Mouse (Mus musculus): Measurements from ENCODE around the gene Asphd2. TPM values are rescaled to one million over a fixed set of nuclear protein-coding genes. Genes with fewer than 3 reads are reported as not detected.

Gene Asphd2
- polyA plus RNA-seq, 1 experiment from 2014 or later, result 3.0 TPM

DNA sequence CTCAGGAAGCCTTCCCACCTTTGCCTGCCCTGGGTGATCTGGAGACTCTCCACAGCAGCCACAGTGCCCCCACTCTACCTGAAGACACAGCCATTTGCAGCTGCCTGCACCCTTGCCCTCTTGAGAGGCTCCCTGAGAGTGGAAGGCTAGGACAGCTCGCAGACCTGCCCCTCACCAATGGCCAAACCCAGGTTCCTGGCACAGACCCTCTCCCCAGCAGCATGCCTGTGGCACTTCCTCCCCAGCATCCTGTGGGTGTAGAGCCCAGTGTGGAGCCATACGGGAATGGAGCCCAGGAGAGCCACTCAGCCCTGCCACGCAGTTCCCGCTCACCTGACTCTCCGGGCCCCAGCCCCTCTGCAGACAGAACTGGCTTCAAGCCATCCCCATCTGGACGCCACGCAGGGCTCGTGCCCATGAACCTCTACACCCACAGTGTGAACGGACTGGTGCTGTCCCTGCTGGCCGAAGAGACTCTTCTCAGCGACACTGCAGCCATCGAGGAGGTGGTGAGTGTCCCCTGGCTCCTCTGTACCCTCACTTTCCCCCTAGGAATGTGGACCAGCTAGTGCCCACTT lies 24.3 kb downstream of the Asphd2 start:
- Histone ChIP-seq H3K4me3 (no peak overlapping the region), H3K27ac (ENCODE audit: poor library complexity, severe bottlenecking) (no peak overlapping the region), H3K4me2 (no peak overlapping the region), H3K27me3 (replicated peaks) (peaks cover 6% of the 10 kb centered on the region; the same call in 1 of the 2 replicates), H3K9me3 (replicated peaks) (no peaks in the 10 kb centered on the region), H3K36me3 (peaks cover 85% of the 10 kb centered on the region), H3K9ac (no peak overlapping the region), H3K4me1 (replicated peaks) (no peaks in the 10 kb centered on the region)
- WGBS, result 90% methylated on average over 12 of the region's 12 CpGs
- ATAC-seq (ENCODE audit: insufficient number of reproducible peaks, low FRiP score), result no peak

DNA sequence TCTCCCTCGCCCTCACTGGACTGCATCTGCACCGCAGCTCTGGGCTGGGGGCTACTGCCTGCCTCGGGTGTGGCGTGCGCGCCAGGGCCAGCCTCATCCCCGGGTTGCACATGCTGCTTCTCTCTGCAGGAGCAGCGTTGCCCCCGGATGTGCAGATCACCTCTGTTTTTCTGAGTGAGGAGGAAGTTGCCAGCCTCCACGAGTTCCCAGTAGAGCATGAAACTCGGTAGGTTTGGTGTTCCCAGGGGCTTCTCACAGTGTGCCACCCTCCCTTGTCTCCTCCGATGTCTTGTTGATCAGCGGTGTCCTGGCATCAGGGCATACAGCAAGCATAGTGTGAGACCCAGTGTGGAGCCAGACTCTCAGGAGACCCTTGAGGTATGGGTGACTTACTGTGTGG lies 25.3 kb downstream of the Asphd2 start:
- H3K9me3 ChIP-seq (replicated peaks), result no peaks in the 10 kb centered on the region
- H3K4me2 ChIP-seq, result no peak overlapping the region
- no peaks in the 10 kb centered on the region for H3K4me1 ChIP-seq (replicated peaks)
- 91% methylated on average over 13 of the region's 13 CpGs for WGBS
- ATAC-seq (ENCODE audit: insufficient number of reproducible peaks, low FRiP score), result no peak
- peaks cover 6% of the 10 kb centered on the region for H3K27me3 ChIP-seq (replicated peaks)
- no peak overlapping the region for H3K4me3 ChIP-seq
- peaks cover 85% of the 10 kb centered on the region for H3K36me3 ChIP-seq
- no peak overlapping the region for H3K9ac ChIP-seq
- no peak overlapping the region for H3K27ac ChIP-seq (ENCODE audit: poor library complexity, severe bottlenecking)

DNA sequence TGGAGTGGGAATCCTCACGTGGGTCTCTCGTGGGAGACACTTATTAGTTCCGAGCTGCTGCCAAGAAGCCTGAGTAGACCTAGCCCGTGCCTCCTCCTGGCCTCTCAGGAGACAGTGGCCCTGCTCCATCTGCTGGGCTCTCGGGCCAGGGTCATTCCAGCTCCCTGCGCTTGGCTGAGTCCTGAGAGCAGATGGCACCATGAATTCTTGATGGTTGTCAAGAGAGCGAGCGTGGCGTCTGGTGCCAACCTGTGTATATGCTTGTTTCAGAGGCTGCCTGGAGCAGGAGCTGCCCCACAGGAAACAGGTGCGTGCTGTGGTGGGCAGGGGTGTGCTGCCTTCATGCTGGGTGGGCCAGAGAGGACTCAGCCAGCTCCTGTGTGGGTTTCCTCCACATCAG lies 26.0 kb downstream of the Asphd2 start:
- 86% methylated on average over 10 of the region's 10 CpGs for WGBS
- Histone ChIP-seq H3K4me1 (replicated peaks) (no peaks in the 10 kb centered on the region), H3K9ac (no peak overlapping the region), H3K4me3 (no peak overlapping the region), H3K27me3 (replicated peaks) (peaks cover 6% of the 10 kb centered on the region), H3K9me3 (replicated peaks) (no peaks in the 10 kb centered on the region), H3K27ac (ENCODE audit: poor library complexity, severe bottlenecking) (no peak overlapping the region), H3K4me2 (no peak overlapping the region), H3K36me3 (peaks cover 85% of the 10 kb centered on the region)
- ATAC-seq (ENCODE audit: insufficient number of reproducible peaks, low FRiP score), result no peak

DNA sequence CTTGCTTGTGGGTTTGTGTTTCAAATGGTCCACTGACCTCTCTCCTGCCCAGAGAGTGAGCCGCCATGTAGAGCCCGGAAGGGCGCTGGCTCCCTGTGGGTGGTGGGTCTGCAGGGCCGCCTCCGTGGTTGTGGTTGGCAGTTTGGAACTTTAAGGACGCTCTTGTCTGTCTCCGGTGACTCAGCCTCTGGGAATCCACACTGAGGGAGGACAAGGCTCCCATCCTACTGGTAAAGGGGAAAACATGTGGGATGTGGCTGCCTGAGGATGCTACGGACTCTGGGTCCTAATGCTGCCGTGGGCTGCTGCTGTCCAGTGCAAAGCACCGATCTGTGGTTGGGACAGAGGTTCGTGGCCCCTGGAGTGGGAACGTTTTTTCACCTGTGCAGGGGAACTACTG lies 26.7 kb downstream of the Asphd2 start:
- Histone ChIP-seq H3K36me3 (peaks cover 86% of the 10 kb centered on the region), H3K27me3 (replicated peaks) (peaks cover 6% of the 10 kb centered on the region), H3K9ac (no peak overlapping the region), H3K27ac (ENCODE audit: poor library complexity, severe bottlenecking) (no peak overlapping the region), H3K9me3 (replicated peaks) (no peaks in the 10 kb centered on the region), H3K4me3 (no peak overlapping the region), H3K4me1 (replicated peaks) (no peaks in the 10 kb centered on the region), H3K4me2 (no peak overlapping the region)
- ATAC-seq (ENCODE audit: insufficient number of reproducible peaks, low FRiP score), result no peak
- whole genome bisulfite sequencing, result 84% methylated on average over 12 of the region's 12 CpGs

DNA sequence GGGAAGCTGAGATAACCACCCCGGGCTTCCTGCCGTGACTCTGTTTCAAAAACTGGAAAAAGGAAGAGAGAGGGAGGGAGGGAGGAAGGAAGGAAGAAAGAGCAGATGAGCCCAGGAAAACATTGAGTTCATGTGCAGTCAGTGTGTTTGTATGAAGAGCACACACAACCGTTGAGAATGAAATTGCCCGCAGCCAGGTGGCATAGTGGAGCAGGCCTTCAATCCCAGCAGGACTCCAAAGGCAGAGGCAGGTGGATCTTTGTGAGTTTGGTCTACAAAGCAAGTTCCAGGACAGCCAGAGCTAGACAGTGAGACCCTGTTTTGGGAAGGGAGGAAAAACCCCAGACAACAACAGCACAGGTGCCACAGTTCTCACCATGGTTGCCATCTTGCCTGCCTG lies 27.3 kb downstream of the Asphd2 start:
- Histone ChIP-seq H3K9me3 (replicated peaks) (no peaks in the 10 kb centered on the region), H3K4me3 (no peak overlapping the region), H3K27me3 (replicated peaks) (peaks cover 6% of the 10 kb centered on the region), H3K27ac (ENCODE audit: poor library complexity, severe bottlenecking) (no peak overlapping the region), H3K4me1 (replicated peaks) (no peaks in the 10 kb centered on the region), H3K9ac (no peak overlapping the region), H3K36me3 (peaks cover 86% of the 10 kb centered on the region), H3K4me2 (no peak overlapping the region)
- WGBS, result 85% methylated on average over 4 of the region's 4 CpGs
- no peak for ATAC-seq (ENCODE audit: insufficient number of reproducible peaks, low FRiP score)

DNA sequence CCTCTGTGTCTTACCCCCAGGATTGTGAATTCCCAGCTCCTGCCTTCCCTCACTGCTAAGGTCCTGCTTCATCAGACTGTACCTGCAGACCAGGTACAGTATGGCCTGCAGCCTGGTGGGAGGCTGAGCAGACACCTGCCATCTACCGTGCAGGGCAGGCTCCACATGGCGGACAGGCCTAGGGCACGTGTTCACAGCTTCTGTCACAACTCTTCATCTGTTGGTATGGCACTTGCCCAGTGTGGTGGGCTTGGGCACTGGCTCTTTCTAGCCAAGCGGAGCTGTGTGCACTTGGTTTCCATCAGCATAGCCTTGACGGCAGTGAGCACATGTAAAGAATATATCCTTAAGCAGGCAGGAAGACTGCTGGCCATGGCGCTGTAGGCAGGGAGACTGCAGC lies 27.8 kb downstream of the Asphd2 start:
- ATAC-seq (ENCODE audit: insufficient number of reproducible peaks, low FRiP score), result no peak
- Histone ChIP-seq H3K9me3 (replicated peaks) (no peaks in the 10 kb centered on the region), H3K27ac (ENCODE audit: poor library complexity, severe bottlenecking) (no peak overlapping the region), H3K9ac (no peak overlapping the region), H3K36me3 (peaks cover 86% of the 10 kb centered on the region), H3K27me3 (replicated peaks) (peaks cover 6% of the 10 kb centered on the region), H3K4me1 (replicated peaks) (no peaks in the 10 kb centered on the region), H3K4me2 (no peak overlapping the region), H3K4me3 (no peak overlapping the region)
- WGBS, result 95% methylated on average over 6 of the region's 6 CpGs

DNA sequence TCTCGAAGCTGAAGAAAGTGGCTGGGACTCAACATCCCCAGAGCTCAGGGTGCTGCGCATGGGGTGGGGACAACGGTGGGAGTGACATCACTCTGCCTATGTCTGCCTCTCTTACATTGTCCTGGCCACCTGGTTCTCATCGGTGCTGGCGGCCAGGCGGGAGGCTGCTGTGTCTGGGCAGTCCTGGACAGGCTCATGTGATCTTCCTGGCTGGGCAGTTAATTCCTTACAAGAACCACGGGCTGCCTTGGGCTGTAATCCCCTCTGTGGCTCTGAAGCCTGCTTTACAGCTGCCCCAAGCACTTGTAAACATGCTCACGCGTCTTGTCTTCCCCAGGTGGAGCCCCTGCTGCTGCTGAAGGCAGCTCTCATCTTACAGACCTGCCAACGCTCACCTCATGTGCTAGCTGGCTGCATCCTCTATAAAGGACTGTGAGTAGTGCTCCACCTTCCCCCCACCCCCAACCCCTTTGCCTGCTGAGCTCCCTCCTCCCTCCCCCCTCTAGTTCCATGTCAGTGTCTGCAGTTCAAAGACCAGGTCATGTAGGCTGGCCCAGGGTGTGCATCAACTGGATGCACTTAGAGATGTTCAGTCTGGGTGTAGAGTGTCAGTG lies 30.4 kb downstream of the Asphd2 start:
- peaks cover 63% of the 10 kb centered on the region for H3K36me3 ChIP-seq

DNA sequence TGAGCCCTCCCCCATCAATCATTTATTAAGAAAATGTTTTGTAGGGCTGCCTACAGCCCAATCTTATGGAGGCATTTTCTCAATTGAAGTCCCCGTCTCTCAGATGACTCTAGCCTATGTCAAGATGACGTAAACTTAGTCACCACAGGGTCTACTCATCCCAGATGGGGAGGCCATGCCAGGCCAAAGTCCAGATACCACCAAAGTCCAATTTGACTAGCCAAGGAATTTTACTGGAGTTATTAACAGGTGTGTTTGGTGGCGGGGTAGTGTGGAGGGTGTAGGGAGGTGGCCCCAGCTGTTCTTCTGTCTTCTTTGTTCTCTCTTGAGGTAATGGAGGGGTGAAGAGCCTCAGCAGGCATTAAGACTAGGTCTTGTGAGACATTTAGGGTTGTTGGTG lies 34.6 kb downstream of the Asphd2 start:
- Histone ChIP-seq H3K9me3 (replicated peaks) (no peaks in the 10 kb centered on the region), H3K27me3 (replicated peaks) (peaks cover 35% of the 10 kb centered on the region), H3K4me1 (replicated peaks) (peaks cover 20% of the 10 kb centered on the region), H3K27ac (ENCODE audit: poor library complexity, severe bottlenecking) (no peak overlapping the region), H3K36me3 (peaks cover 51% of the 10 kb centered on the region), H3K9ac (no peak overlapping the region), H3K4me2 (no peak overlapping the region), H3K4me3 (no peak overlapping the region)
- no peak for ATAC-seq (ENCODE audit: insufficient number of reproducible peaks, low FRiP score)
- WGBS, result 84% methylated on average over 3 of the region's 3 CpGs

More for the DNA sequence above, 30.4 kb downstream of the Asphd2 start:
- Histone ChIP-seq H3K27ac (ENCODE audit: poor library complexity, severe bottlenecking) (no peak overlapping the region), H3K4me1 (replicated peaks) (peaks cover 9% of the 10 kb centered on the region), H3K4me3 (no peak overlapping the region), H3K27me3 (replicated peaks) (peaks cover 6% of the 10 kb centered on the region), H3K4me2 (no peak overlapping the region), H3K9ac (no peak overlapping the region), H3K9me3 (replicated peaks) (no peaks in the 10 kb centered on the region)
- WGBS, result 71% methylated on average over 10 of the region's 10 CpGs
- ATAC-seq (ENCODE audit: insufficient number of reproducible peaks, low FRiP score), result no peak

DNA sequence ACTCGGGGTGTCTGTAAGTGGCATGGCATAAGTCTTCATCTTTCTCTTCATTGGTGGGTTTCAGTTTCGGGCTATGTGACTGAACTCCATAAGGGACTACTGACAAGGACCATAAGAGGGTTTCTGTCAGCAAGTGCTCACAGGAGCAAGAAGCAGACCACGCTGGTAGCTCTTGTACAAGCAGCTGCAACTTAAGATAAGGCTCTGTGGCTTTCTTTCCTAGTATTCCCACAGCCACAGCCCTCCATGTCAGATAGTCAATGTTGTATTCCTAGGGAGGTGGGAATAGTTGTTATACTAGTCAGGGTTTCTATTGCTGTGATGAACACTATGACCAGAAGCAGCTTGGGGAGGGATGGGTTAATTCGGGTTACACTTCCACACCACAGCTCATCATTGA lies 35.1 kb downstream of the Asphd2 start:
- Histone ChIP-seq H3K4me3 (no peak overlapping the region), H3K9me3 (replicated peaks) (no peaks in the 10 kb centered on the region), H3K4me1 (replicated peaks) (peaks cover 20% of the 10 kb centered on the region), H3K27ac (ENCODE audit: poor library complexity, severe bottlenecking) (no peak overlapping the region), H3K36me3 (peaks cover 50% of the 10 kb centered on the region), H3K4me2 (0 out of 2 replicates have a peak overlapping the region, but pooled peaks have one; percentile 3), H3K27me3 (replicated peaks) (peaks cover 40% of the 10 kb centered on the region), H3K9ac (no peak overlapping the region)
- no peak for ATAC-seq (ENCODE audit: insufficient number of reproducible peaks, low FRiP score)
- WGBS, result 46% methylated on average over 4 of the region's 4 CpGs

DNA sequence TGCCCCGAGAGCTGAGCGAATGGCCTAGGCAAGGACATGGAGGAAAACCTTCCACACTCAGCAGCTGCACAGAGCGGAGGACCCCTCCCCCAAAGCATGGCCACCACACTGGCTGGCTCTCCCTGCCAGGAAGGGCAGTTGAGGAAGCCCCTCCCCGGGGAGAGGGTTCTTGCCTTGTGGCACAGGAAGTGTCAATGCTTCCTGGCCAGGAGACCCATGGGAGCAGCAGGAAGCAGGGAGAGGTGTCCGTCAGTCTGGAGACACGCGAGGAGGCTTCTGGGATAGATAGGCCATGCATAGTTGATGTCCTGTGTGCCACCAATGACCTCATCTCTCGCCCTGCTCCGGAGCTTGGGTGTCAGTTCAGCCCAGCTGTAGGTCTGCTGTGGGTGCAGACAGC lies 38.3 kb downstream of the Asphd2 start:
- ATAC-seq (ENCODE audit: insufficient number of reproducible peaks, low FRiP score), result no peak
- Histone ChIP-seq H3K4me1 (replicated peaks) (peaks cover 20% of the 10 kb centered on the region), H3K9me3 (replicated peaks) (no peaks in the 10 kb centered on the region), H3K27ac (ENCODE audit: poor library complexity, severe bottlenecking) (no peak overlapping the region), H3K27me3 (replicated peaks) (peaks cover 47% of the 10 kb centered on the region), H3K36me3 (peaks cover 47% of the 10 kb centered on the region), H3K4me2 (no peak overlapping the region), H3K9ac (no peak overlapping the region), H3K4me3 (no peak overlapping the region)
- WGBS, result 73% methylated on average over 9 of the region's 9 CpGs

DNA sequence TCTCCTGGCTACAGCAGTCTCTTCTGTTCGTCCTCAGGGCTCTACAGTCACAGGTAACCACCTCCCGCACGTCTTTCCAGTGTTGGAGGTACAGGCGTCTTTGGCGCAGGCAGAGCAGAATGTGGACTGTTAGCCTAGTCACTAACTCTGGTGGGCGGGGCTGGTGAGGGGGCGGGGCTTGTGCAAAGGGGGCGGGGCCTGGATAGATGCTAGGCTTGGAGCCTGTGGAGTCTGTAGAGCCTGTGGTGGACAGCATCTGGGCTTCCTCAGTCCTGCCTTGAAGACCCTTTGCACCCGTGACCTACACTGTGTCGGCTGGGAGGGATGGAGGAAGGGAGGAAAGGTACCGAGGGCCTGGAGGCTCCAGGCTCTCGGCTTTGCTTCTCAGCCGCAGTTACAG lies 38.8 kb downstream of the Asphd2 start, which contains the start of gene Gm6583:
Gene Gm6583 (minus strand): TSS at position 124 of the 400 bp plus-strand sequence.
- peaks cover 51% of the 10 kb centered on the region for H3K36me3 ChIP-seq
- 0 out of 2 replicates have a peak, but pooled peaks have one; percentile 36 for ATAC-seq (ENCODE audit: insufficient number of reproducible peaks, low FRiP score)
- H3K27ac ChIP-seq (ENCODE audit: poor library complexity, severe bottlenecking), result no peak within 1 kb of the TSS
- WGBS, result 57% methylated on average over 13 of the region's 13 CpGs
- no peak within 1 kb of the TSS for H3K4me2 ChIP-seq
- H3K27me3 ChIP-seq (replicated peaks), result peaks cover 47% of the 10 kb centered on the region
- no peak within 1 kb of the TSS for H3K4me3 ChIP-seq
- peaks cover 20% of the 10 kb centered on the region for H3K4me1 ChIP-seq (replicated peaks)
- no peaks in the 10 kb centered on the region for H3K9me3 ChIP-seq (replicated peaks)
- H3K9ac ChIP-seq, result no peak within 1 kb of the TSS

DNA sequence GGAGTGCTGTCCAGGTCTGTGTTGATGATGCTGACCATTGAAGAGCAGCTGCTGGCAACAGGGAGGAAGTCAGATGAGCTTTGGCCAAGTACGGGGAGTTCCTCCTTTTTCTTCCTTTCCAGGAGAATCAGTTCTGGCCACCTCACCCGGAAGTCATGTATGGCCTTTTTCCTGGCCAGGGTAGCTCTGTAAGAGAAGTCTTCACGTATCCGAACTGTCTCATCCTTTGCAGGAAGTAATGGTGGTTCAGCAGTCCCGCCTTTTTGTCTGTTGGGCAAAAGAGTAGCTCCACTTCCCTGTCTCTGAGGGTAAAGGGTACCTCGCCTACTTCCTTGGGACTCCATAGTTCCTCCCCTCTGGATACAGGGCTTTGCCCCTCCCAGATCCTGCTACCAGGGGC lies 39.2 kb downstream of the Asphd2 start:
- Histone ChIP-seq H3K27ac (ENCODE audit: poor library complexity, severe bottlenecking) (no peak overlapping the region), H3K27me3 (replicated peaks) (peaks cover 47% of the 10 kb centered on the region), H3K4me1 (replicated peaks) (peaks cover 20% of the 10 kb centered on the region), H3K36me3 (peaks cover 55% of the 10 kb centered on the region), H3K4me2 (no peak overlapping the region), H3K4me3 (no peak overlapping the region), H3K9ac (no peak overlapping the region), H3K9me3 (replicated peaks) (no peaks in the 10 kb centered on the region)
- no peak for ATAC-seq (ENCODE audit: insufficient number of reproducible peaks, low FRiP score)
- WGBS, result 81% methylated on average over 6 of the region's 6 CpGs
